Mouse (Mus musculus) E14TG2a.4 (cell line): ENCODE measurements around the gene Nos1ap.

ENCODE experiments used
- H3K27me3 ChIP-seq: 2 replicates; pipeline ENCODE4 v1.6.1; 2014; ENCODE audit warnings: low read length, control low read depth; ENCODE audit not compliant: insufficient read depth
- H3K36me3 ChIP-seq: 2 replicates; pipeline ENCODE4 v1.6.1; 2014; ENCODE audit warnings: low read length, control low read depth; ENCODE audit not compliant: insufficient read depth
- H3K4me1 ChIP-seq: replicated peaks from 2 replicates; pipeline ENCODE4 v1.6.1; 2014; ENCODE audit warnings: low read depth, low read length, control low read depth
- H3K4me3 ChIP-seq: replicated peaks from 2 replicates; pipeline ENCODE4 v1.5.1; 2014; ENCODE audit warnings: mild to moderate bottlenecking, low read length
- H3K9me3 ChIP-seq: 2 replicates; pipeline ENCODE4 v1.6.1; 2014; ENCODE audit warnings: low read length, control low read depth
- CTCF ChIP-seq: conservative IDR thresholded peaks from 2 replicates; pipeline ENCODE4 v1.5.1; 2014; ENCODE audit warnings: low read length
- NANOG ChIP-seq: IDR thresholded peaks from 2 replicates; pipeline ENCODE4 v1.6.1; 2014; ENCODE audit warnings: borderline replicate concordance, low read length, mixed read lengths
- POU5F1 ChIP-seq: IDR thresholded peaks from 2 replicates; pipeline ENCODE4 v1.6.1; 2014; ENCODE audit warnings: low read length, borderline replicate concordance

The Nos1ap gene

DNA sequence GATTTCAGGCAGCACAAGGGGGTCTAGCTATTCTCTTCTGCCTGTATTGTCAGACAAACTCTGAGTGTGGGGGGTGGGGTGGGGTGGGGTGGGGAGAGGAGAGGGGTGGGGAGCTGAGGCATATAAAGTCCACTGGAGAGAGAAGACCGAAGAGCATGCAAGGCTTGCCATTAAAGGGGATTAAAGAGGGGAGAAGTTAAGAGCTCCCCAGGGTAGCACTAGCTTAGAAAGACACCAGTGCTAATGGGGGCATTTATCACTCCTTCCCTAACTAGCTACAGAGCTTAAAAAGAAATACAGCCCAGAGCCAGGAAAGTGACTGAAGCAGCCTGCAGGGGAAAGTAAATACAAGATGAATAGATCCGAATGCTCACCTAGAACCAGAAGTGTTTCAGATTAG lies 141.4 kb downstream of the Nos1ap start:
- TF ChIP-seq NANOG: no peak
- TF ChIP-seq CTCF: no peak
- Histone ChIP-seq H3K4me3 (no peak overlapping the region), H3K9me3 (no peaks in the 10 kb centered on the region), H3K36me3 (no peaks in the 10 kb centered on the region), H3K4me1 (no peaks in the 10 kb centered on the region), H3K27me3 (no peaks in the 10 kb centered on the region)

DNA sequence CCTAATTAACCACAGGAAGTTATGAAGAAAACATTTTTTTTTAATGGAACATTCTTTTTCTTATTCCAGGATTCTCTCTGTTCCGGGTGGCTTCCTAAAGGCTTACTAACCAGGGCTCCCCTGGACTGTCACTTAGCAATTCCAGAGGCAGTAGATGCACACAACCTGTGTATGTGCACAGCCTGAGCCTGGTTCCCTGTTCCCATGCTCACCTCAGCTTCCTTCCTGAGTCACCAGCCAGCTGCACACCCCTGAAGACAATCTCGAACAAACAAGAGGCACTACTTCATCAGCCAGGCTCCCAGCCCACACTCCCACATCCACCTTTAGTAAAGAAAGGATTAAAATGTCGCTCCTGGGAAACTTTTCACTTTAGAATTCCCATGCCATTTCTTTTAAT lies 144.2 kb downstream of the Nos1ap start:
- no peak overlapping the region for H3K4me3 ChIP-seq
- no peaks in the 10 kb centered on the region for H3K9me3 ChIP-seq
- no peaks in the 10 kb centered on the region for H3K27me3 ChIP-seq
- no peaks in the 10 kb centered on the region for H3K36me3 ChIP-seq
- TF ChIP-seq CTCF (no peak), POU5F1 (no peak), NANOG (no peak)
- H3K4me1 ChIP-seq: no peaks in the 10 kb centered on the region

DNA sequence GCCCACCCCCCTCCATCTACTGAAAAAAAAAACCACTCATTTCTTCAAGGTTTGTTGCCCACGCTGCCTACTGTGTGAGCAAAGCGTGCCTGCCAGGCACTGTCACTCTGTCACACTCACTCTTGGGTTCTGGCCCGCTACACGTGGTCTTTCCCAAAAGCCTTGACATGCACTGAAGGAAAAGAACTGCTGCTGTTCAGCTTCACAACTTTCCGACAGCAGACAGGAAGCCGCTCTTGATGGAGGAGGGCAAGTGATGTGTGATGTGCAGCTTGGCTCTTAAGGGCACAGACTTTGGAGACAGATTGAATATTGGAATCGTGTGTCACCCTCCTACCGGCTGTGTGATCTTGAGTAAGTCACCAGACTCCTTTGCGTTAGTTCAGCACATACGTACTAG lies 149.3 kb downstream of the Nos1ap start:
- no peaks in the 10 kb centered on the region for H3K36me3 ChIP-seq
- no peak overlapping the region for H3K4me3 ChIP-seq
- no peak for TF ChIP-seq NANOG
- TF ChIP-seq POU5F1: no peak
- TF ChIP-seq CTCF: no peak
- H3K9me3 ChIP-seq: no peaks in the 10 kb centered on the region
- H3K4me1 ChIP-seq: no peaks in the 10 kb centered on the region
- no peaks in the 10 kb centered on the region for H3K27me3 ChIP-seq

DNA sequence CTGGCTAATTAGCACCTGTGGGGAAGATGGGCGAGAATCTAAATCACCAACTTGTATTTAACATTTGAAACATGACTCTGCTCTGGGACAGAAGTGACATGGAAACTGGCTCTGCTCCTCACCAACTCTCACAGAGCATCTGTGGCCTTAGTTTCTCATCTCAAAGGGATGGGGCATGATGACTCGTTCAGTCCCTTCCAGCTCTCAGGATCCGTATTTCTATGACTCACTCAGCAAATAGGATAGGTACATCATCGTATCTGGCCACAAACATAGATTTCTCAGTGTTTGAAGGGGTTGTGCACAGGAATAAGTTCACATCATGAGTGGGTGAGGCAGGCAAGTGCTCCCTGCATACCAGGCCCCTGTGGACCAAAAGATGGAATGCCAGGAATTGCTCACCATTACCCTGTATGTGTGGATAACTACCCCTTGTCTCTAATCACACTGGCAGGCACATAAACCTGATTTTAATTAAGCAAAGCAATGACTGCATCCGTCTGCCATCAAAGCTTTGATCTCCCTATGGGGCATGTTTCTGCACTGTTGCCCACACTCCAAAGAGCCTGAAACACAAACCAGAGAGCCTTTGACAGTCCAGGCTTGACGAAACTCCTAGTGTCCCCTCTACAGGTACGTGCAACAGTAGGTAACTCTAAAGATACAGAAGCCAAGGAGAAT lies 151.1 kb downstream of the Nos1ap start:
- Histone ChIP-seq H3K36me3 (no peaks in the 10 kb centered on the region), H3K27me3 (no peaks in the 10 kb centered on the region), H3K9me3 (no peaks in the 10 kb centered on the region), H3K4me3 (no peak overlapping the region), H3K4me1 (no peaks in the 10 kb centered on the region)
- TF ChIP-seq NANOG (no peak), CTCF (no peak), POU5F1 (no peak)

DNA sequence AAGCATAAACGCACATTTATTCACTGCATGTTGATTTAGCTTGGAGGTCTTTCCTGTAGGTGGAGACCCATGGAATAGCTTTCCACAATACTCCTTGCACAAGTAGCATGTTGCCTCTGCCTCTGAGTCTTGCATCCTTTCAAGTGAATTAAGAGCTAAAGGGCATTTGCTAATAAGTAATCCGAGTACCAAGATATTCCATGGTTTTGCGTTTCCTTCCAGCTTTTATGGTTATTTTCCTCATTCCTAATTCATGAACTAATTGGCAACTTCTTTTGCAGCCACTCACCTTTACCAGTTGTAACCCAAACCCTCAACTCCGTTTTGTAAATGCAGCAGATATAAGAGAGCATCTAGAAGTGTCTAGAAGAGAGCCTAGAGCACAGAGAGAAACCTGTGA lies 155.5 kb downstream of the Nos1ap start:
- H3K9me3 ChIP-seq: no peaks in the 10 kb centered on the region
- peaks cover 14% of the 10 kb centered on the region for H3K27me3 ChIP-seq
- H3K4me3 ChIP-seq: no peak overlapping the region
- peaks cover 6% of the 10 kb centered on the region; the same call in 1 of the 2 replicates for H3K4me1 ChIP-seq
- TF ChIP-seq CTCF (no peak), POU5F1 (no peak), NANOG (no peak)
- H3K36me3 ChIP-seq: no peaks in the 10 kb centered on the region

DNA sequence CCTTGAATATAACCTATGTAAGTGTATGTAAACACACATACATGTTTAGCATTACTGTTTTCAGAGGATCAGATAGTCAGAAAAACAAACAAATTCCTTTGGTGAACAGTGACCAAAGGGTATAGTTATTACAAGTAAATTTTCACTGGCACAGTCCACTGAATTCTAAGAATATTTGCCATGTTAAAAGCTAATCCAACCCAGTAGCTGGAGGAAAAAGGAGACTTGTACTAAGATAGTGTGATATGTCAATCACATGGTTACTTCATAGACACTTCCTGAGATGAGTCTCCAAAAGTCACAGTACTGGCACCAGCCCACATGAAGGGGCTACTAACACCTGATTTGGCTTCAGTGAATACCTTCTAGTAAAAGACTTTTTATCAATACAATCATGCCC lies 156.0 kb downstream of the Nos1ap start:
- Histone ChIP-seq H3K36me3 (no peaks in the 10 kb centered on the region), H3K9me3 (no peaks in the 10 kb centered on the region), H3K27me3 (peaks cover 14% of the 10 kb centered on the region), H3K4me3 (no peak overlapping the region), H3K4me1 (peaks cover 6% of the 10 kb centered on the region; the same call in 1 of the 2 replicates)
- no peak for TF ChIP-seq POU5F1
- no peak for TF ChIP-seq CTCF
- no peak for TF ChIP-seq NANOG

DNA sequence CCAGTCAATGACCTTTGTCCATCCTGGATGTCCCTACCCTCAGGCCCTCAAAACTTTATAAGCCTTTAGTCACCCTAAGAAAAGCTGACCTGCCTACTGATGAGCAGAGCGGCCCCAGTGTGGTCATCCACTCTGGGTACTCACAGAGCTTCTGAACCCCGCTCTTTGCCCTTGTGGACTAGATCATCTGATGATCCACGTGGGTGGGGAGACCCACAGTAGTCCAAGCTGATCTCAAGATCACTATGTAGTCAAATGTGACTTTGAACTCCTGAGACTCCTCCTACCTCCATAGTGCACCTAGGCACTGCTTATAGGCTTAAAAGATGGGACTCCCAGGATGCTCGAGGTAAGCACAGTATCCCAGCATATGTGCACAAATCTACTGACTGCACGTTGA lies 157.4 kb downstream of the Nos1ap start:
- peaks cover 6% of the 10 kb centered on the region; the same call in 1 of the 2 replicates for H3K4me1 ChIP-seq
- no peaks in the 10 kb centered on the region for H3K9me3 ChIP-seq
- peaks cover 14% of the 10 kb centered on the region for H3K27me3 ChIP-seq
- TF ChIP-seq NANOG: no peak
- no peak for TF ChIP-seq POU5F1
- no peak for TF ChIP-seq CTCF
- no peaks in the 10 kb centered on the region for H3K36me3 ChIP-seq
- H3K4me3 ChIP-seq: no peak overlapping the region

DNA sequence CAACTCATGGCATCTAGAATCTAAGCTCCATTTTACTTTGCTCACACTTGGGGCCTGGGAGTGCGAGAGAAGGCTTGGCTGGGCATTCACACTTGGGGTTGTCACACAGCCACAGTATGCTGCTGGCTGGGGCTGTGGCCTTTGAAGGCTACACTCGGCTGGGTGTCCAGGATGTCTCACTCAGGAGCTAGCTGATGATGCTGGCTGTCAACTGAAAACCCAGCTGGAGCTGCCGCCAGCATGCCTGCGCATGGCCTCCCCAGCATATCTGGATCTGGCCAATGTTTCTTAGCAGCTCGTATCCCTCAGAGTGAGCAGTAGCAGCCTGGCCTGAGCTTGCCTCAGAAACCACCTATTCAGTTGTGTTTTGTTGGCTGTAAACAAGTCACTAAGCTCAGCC lies 158.3 kb downstream of the Nos1ap start:
- TF ChIP-seq NANOG (no peak), POU5F1 (no peak), CTCF (no peak)
- Histone ChIP-seq H3K27me3 (peaks cover 14% of the 10 kb centered on the region), H3K9me3 (no peaks in the 10 kb centered on the region), H3K4me1 (peaks cover 14% of the 10 kb centered on the region), H3K36me3 (no peaks in the 10 kb centered on the region), H3K4me3 (no peak overlapping the region)

DNA sequence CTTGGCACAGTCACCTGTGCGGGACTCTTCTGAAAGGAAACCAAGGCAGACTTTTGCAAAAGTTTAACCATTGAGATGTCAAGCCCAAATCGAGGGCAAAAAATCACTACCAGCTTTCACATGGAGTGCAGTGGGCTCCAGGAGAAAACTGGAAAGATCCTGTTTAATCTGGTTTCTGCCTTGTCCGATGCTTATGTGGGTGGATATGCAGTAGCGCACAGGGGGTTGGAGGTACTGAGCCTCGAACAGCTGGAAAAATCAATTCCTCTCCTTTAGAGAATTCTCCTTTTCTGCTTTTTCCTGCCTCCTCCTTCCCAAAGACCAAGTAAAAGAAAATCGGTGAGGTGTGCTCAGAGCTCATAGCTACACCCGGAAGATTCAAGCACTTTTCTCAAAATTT lies 159.0 kb downstream of the Nos1ap start:
- Histone ChIP-seq H3K9me3 (no peaks in the 10 kb centered on the region), H3K36me3 (no peaks in the 10 kb centered on the region), H3K4me1 (peaks cover 16% of the 10 kb centered on the region), H3K27me3 (peaks cover 14% of the 10 kb centered on the region), H3K4me3 (no peak overlapping the region)
- no peak for TF ChIP-seq POU5F1
- TF ChIP-seq NANOG: no peak
- no peak for TF ChIP-seq CTCF
